Mouse (Mus musculus): ENCODE results near the gene Olfr1359.

Gene Olfr1359

DNA sequence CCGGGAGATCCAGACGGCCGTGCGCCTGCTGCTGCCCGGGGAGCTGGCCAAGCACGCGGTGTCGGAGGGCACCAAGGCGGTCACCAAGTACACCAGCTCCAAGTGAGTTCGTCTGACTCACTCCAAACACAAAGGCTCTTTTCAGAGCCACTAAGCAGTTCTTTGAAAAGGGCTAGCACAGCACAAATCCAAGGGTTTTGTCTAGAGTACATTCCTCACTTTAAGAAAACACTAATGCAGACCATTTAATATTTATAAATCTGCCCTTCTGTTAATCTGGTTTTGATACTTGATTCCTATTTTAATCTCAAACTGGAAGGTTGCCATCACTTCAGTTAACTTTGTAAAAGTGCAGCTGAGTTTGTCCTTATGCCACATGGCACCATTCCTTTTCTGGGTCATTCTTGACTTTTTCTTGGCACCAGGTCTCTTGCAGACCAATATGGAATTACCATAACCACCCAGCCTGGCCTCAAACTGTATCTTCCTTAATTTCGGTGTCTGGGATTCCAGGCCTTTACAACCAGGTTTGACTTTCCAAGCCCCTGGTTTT lies 24.5 kb downstream of the Olfr1359 start:
- in situ Hi-C loops (cut with MboI, MseI): loop anchor here in 1 of 2 experiments (5.0 to 25.0 kb wide), 2 partner anchors 1690 to 1850 kb away; partner anchors contain the start of genes Abt1, Hist1h2ad, Hist1h2ae and Hist1h2bf

DNA sequence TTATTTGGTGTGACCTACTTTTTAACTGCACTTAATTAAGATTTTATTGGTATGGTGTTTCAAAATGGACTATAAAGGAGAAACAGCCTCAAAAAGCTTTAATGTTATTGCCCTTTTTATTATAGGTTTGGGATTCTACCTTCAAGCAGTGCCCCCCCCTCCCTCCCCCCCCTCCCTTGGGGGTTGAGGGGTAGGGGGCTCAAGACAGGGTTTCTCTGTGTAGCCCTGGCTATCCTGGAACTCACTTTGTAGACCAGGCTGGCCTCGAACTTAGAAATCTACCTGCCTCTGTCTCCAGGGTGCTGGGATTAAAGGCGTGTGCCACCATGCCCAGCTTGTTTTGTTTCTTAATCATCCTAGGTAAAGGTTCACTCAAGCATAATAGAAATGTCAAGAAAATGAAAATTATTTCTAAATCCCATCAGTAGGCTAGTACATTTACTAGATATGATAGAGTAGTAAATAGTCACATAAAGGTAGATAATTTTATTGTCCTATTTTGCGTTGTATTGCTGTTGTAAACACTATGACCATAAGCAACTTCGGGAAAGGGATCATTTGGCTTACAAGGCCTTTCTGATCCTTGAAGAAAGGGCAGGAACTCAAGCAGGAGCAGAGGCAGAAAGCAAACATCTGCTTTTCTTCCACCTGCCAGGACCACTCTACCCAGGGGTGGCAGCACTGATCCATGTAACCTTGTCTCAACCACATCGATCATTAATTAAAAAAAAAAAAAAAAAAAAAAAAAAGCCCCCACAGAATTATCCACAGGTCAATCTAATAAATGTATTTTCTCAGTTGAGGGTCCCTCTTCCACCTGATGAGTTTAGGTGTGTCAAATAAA lies 25.3 kb downstream of the Olfr1359 start:
- in situ Hi-C loops (cut with MboI, MseI): loop anchor here in 1 of 2 experiments (5.0 to 25.0 kb wide), 2 partner anchors 1689 to 1849 kb away; partner anchors contain the start of genes Abt1, Hist1h2ad, Hist1h2ae and Hist1h2bf

DNA sequence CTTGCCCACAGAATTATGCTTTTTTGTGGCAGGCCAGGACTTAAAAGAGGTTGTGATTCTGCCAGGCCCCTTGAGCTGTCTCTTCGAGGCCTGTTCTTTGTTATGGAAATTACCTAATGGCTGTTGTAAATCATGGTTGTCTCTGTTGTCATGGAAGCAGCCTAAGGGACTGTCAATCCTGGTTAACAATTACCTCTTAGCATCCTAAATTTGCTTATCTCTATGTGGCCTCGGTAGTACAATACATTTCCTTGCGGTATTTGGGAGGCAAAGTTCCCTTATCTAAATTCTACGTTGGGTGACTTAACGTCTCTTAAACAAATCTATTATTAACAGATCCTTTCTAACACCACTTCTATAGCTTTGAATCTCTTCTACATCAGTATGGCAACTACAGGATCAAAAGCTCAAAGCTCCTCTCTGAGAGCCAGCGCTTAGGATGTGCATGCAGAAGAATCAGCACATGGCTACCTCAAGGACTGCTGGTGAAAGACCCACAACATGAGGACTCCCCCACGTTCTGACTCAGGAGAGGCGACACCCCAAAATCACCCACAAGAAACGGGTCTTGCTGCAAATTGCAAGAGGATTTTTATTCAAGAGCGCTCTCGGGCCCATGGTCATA lies 30.1 kb downstream of the Olfr1359 start:
- in situ Hi-C loops (cut with MboI, MseI): loop anchor here in 1 of 2 experiments (25.0 kb wide), 1 partner anchor 541 kb away; the partner anchor contains the start of gene Trim27

DNA sequence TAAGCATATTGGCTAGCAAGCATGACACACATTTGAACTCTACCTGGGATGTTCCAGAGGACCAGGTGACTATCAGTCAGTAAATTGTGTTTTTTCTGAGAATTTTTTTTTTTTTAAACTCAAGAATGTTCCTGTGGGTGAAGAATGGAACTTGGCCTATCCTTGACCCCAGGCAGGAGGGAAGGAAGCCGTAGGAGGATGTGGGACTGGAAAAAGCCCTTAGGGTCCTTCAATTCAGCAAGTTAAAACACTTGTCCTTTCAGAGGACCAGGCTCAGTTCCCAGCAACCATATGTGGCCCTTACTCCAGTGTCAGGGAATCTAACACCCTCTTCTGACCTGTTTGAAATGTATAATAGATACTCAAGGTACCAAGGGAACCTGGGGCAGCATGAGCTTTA lies 31.6 kb downstream of the Olfr1359 start:
- in situ Hi-C loops (cut with MboI, MseI): loop anchor here in 1 of 2 experiments (25.0 kb wide), 1 partner anchor 542 kb away; the partner anchor contains the start of gene Trim27

DNA sequence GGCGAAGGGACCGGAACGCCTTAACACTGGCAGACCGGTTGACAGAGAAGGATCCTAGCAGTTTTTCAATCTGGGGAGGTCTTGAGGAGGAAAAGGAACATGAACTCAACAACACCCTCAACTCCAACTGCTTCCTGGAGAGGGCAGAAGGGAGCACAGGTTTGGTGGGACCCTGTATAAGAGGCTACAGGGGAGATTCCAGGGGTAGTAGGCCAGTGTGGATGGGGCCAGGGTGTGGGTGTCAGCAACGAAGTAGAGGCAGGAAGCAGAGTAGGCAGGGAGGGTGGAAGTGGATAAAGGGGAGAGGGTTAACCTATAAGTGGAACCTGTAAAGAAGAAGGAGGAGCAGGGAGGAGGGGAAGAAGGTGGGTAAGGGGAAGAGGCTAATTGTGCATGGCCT lies 35.6 kb downstream of the Olfr1359 start:
- in situ Hi-C loops (cut with MboI, MseI): loop anchor here (5.0 to 25.0 kb wide), 4 partner anchors 101 to 546 kb away; partner anchors contain the start of genes Hist1h2ap (in 1 of the 2), Hist1h2br (in 1 of the 2), Hist1h4n (in 1 of the 2) and Trim27 (in 1 of the 2)

DNA sequence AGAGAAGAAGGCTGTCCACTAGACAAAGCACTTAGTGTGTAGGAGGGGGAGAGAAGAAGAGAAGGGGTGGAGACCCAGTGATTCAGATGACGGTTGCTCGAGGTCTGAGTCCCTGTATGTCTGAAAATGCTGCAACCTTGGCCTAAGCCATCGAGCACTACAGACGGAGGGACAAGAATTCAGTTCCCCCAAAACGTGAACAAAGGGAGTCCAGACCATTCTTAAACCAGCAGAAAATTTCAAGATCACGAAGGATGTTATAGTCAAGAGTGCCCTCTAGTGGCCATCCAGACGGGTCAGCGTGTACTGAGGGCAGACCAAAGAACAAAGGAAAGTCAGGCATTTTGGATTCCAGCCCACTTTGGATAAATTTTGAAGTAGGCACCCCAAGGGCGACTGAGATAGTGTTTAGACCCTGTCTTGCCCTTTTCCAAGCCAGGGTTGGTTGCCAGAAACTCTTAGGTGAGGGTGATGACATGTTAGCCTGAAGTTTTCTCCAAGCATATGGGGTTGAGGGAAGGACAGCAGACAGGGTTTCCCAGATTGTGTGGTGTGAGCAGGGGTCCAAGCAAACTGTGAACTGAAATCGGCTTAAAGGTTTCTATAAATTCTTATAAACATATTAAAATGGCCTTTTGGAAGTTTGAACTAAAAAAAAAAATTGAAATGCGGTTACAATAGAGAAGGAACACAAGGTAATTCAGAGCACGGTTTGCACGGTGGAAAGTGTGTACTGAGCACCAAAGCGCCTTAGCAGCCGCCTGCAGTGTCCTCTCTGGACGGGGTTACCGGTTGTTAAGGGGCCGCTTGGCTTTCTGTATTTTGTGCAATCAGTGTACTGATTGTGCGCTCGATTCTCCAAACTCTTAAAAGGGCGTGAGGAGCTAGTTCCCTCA lies 36.3 kb downstream of the Olfr1359 start:
- in situ Hi-C loops (cut with MboI, MseI): loop anchor here (5.0 to 25.0 kb wide), 4 partner anchors 101 to 547 kb away; partner anchors contain the start of genes Hist1h2ap (in 1 of the 2), Hist1h2br (in 1 of the 2), Hist1h4n (in 1 of the 2) and Trim27 (in 1 of the 2)

DNA sequence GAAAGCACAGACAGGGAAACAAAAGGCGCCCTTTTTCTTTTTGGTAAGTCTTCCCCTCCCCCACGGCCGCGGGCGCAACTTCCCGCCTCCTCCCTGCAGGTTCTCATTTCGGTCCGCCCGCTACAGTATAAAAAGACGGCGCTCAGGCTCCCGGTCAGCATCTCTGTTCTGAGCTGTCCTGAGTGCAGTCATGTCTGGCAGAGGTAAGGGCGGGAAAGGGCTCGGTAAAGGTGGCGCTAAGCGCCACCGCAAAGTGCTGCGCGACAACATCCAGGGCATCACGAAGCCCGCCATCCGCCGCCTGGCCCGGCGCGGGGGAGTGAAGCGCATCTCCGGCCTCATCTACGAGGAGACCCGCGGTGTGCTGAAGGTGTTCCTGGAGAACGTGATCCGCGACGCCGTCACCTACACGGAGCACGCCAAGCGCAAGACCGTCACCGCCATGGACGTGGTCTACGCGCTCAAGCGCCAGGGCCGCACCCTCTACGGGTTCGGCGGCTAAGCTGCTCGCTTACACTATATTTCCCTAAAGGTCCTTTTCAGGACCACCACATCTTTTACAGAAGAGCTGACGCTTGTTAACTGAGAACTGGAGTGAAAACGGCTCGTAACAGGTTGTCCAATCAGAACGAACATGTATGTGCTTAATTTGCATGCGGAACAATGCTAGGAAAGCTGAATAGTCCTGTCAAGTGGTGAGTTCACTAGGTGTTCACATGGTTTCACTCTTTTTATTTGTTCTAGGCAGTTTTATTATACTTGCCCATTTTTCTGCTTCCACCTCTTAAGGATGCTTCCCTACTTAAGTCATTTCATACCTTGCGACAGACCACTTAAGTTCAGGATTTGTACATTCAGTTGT lies 37.2 kb downstream of the Olfr1359 start, which contains the start of gene Hist1h4j:
Hist1h4j (plus strand) TSS at position 159 of the 862 bp plus-strand sequence.
- in situ Hi-C loops (cut with MboI, MseI): loop anchor here (5.0 to 25.0 kb wide), 4 partner anchors 100 to 548 kb away; partner anchors contain the start of genes Hist1h2ap (in 1 of the 2), Hist1h2br (in 1 of the 2), Hist1h4n (in 1 of the 2) and Trim27 (in 1 of the 2)

DNA sequence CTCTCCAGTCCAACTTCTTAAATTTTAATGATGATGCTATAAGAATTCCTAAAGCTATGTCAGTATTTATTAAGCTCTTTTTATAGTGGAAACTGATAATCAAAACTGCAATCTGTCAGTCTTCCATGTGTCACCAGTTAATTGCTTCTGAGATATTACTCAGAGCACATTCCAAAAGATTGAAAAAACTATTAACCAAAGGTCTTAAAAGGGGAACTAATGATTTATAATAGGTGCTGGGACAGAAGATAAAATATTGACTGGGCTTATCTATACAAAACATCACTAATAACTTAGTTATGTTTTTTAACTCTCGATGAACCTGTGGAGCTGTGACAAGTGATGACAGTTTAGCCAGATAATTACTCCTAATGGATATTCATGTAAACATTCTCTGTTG lies 47.1 kb downstream of the Olfr1359 start:
- in situ Hi-C loops (cut with MboI, MseI): loop anchor here in 1 of 2 experiments (25.0 kb wide), 1 partner anchor 558 kb away; the partner anchor contains the start of gene Trim27

DNA sequence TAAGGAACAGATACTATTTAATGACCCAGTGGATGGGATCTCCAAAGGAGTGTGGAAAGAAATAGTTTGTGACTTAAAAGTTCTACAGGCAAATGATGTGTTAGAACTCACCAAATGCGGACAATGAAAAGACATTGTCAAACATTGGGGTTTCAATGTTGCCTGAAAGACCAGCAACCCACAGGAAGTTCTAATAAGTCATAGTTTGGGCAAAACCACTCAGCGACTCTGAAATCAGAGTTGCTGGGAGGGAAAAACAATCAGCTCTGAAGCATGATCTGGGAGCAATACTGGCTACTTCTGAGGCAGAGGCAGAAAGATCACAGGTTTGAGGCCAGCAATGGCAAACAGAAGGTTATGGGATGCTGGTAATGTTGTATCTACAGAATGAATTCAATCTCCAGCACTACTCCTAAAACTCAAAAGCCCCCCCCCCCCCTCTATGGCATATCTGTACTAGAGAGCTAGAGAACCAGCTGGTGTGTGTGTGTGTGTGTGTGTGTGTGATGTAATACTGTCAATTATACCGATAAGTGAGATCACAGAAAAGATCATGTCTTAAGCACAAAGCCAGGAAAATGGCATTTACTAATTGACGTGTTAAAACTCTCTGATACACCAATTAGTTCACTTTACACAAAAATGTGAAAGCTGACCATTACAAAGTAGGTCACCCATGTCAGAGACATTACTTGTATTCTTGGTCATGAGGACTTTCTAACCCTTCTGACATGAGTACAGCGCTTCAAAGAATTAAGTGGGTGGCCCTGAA lies 51.7 kb downstream of the Olfr1359 start:
- in situ Hi-C loops (cut with MboI, MseI): loop anchor here (5.0 to 25.0 kb wide), 2 partner anchors 43 to 562 kb away; partner anchors contain the start of gene Trim27 (in 1 of the 2)

DNA sequence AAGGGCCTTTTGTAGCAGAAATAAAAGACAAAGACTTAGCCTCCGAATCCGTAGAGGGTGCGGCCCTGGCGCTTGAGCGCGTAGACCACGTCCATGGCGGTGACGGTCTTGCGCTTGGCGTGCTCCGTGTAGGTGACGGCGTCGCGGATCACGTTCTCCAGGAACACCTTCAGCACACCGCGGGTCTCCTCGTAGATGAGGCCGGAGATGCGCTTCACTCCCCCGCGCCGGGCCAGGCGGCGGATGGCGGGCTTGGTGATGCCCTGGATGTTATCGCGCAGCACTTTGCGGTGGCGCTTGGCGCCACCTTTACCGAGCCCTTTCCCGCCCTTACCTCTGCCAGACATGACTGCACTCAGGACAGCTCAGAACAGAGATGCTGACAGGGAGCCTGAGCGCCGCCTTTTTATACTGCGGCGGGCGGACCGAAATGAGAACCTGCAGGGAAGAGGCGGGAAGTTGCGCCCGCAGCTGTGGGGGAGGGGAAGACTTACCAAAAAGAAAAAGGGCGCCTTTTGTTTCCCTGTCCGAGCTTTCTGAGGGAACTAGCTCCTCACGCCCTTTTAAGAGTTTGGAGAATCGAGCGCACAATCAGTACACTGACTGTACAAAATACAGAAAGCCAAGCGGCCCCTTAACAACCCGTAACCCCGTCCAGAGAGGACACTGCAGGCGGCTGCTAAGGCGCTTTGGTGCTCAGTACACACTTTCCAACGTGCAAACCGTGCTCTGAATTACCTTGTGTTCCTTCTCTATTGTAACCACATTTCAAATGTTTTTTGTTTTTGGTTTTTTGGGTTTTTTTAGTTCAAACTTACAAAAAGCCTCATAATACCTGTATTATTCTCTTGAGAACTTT lies 52.5 kb downstream of the Olfr1359 start, which contains the start of gene Hist1h4k:
Hist1h4k (minus strand) TSS at position 347 of the 859 bp plus-strand sequence.
- in situ Hi-C loops (cut with MboI, MseI): loop anchor here (5.0 kb wide), 1 partner anchor 42 kb away; no protein-coding TSS in a partner anchor

DNA sequence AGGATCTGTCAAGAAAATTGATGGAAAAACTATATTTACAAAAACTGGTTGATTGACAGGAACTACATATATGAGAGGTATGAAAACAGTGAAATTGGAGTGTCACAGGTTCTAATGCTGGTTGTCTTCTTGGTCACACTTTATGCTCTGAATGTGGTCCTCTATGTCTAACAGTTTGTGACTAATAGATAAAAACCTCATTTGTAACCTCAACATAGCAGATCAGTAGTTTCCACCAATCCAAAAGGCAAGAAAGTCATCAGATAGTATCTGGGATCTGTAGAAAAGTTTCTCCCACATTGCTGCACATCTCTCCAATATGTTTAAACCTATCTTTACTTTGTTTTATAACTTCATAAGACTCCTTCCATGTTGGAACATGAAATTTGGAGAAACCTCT lies 53.5 kb downstream of the Olfr1359 start:
- in situ Hi-C loops (cut with MboI, MseI): loop anchor here (5.0 kb wide), 1 partner anchor 41 kb away; no protein-coding TSS in a partner anchor

DNA sequence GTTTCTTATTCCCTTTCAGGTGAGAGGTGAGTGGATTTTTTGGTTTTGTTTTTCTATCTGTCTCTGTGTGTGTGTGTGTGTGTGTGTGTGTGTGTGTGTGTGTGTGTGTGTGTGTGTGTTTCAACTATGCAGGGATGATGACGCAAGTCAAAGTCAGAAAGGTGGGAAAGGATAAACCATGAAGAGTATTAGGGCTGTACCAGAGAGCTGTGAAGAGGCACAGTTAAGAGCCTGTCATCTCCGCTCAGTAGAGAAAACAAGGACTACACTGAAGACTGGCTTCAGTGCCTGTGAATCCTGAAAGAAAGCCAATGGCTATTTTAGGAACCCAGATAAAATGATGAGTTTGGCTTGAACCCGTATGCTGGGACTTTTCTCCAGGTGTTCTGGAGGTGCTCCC lies 53.9 kb downstream of the Olfr1359 start:
- in situ Hi-C loops (cut with MboI, MseI): loop anchor here (5.0 kb wide), 1 partner anchor 40 kb away; no protein-coding TSS in a partner anchor

DNA sequence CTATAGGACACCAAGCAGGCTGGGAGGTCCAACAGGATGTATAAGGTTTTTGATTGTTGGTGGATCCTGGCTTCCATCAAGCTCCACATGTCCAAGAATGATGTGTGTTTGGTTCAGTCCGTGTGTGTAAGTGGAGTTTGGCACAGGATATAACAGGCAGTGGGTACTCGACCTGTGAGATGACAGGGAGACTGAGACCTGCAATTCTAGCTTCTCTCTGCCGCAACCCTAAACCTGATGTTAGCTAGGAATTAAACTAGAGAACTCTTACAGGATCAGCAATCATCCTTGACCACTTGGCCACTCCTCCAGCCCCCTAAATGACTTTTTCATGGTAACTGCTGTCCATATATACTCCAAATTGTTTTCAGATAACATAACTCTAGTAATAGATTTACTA lies 54.4 kb downstream of the Olfr1359 start:
- in situ Hi-C loops (cut with MboI, MseI): loop anchor here (5.0 kb wide), 1 partner anchor 40 kb away; no protein-coding TSS in a partner anchor

DNA sequence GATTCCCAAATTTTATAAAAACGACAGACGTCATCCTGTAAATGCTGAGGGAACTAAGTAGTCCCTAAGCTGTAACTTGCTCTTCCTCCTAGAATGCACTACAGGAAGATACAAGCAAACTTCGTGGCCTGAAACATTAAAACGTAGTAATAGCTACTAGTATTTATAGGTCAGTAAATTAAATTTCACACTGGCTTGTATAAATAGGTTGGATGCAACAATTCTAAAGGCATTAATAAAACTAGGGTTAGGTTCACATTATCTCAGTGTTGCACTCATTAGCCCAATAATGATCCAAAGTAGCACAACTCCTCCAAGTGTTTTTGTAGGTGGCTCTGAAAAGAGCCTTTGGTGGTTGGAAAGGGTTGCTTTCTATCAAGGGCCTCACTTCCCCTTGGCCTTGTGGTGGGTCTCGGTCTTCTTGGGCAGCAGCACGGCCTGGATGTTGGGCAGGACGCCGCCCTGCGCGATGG lies 55.2 kb downstream of the Olfr1359 start:
- in situ Hi-C loops (cut with MboI, MseI): loop anchor here (5.0 kb wide), 1 partner anchor 39 kb away; no protein-coding TSS in a partner anchor

DNA sequence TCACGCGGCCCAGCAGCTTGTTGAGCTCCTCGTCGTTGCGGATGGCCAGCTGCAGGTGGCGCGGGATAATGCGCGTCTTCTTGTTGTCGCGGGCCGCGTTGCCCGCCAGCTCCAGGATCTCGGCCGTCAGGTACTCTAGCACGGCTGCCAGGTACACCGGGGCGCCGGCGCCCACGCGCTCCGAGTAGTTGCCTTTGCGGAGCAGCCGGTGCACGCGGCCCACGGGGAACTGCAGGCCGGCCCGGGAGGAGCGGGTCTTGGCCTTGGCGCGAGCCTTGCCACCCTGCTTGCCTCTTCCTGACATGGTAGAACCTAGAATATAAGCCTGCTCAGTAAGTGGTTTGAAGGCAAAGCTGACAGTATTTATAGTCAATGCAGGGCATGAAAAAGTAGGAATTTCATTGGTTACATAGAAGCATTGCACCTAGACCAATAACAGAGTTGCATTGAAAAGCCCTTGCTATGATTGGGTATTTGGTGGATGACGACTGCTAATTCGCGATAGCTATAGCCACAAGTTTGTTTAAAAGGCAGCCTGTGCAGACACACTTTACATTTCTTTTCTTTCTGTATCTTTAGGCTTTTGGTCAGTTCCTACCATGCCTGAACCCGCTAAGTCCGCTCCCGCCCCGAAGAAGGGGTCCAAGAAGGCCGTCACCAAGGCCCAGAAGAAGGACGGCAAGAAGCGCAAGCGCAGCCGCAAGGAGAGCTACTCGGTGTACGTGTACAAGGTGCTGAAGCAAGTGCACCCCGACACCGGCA lies 55.8 kb downstream of the Olfr1359 start, which contains the start of the genes Hist1h2ak and Hist1h2bn:
Hist1h2ak (minus strand) TSS at position 304 of the 762 bp plus-strand sequence.
Hist1h2bn (plus strand) TSS at position 600 of the 762 bp plus-strand sequence.
- in situ Hi-C loops (cut with MboI, MseI): loop anchor here (5.0 kb wide), 1 partner anchor 39 kb away; no protein-coding TSS in a partner anchor
